Mouse (Mus musculus): Measurements from ENCODE around the gene Tmem253.
"Not testable (repeated sequence)": the region's sequence is repeated elsewhere in the genome, so short reads cannot be mapped to it uniquely, and the experiment has no call there.

GRCm38 (mm10) chr14:52042359-52042758, 26.9 kb downstream of the Tmem253 start, which contains the start of gene Olfr221:
- TF ChIP-seq POLR2AphosphoS2 (IDR thresholded peaks at IDR 0.05; ENCODE audit: insufficient read length, low read depth); E2F4 (IDR thresholded peaks at IDR 0.05; ENCODE audit: insufficient read depth); MAX (IDR thresholded peaks at IDR 0.05; ENCODE audit: low read depth); POLR2A (IDR thresholded peaks at IDR 0.05; ENCODE audit: insufficient read length, low read depth); MYOD1 (IDR thresholded peaks at IDR 0.05; ENCODE audit: control insufficient read depth in 1 of 3, insufficient read length in 2 of 3, low read depth in 2 of 3); TCF12 (IDR thresholded peaks at IDR 0.05; ENCODE audit: insufficient read depth, poor library complexity, severe bottlenecking); MYOG (IDR thresholded peaks at IDR 0.05; ENCODE audit: control insufficient read depth in 1 of 3, insufficient read depth in 1 of 3, insufficient read length in 2 of 3, low read depth in 2 of 3); SRF (IDR thresholded peaks at IDR 0.05; ENCODE audit: control insufficient read depth, insufficient read length, low read depth); USF1 (IDR thresholded peaks at IDR 0.05; ENCODE audit: low read depth); TCF3 (IDR thresholded peaks at IDR 0.05; ENCODE audit: insufficient read length, low read depth); CEBPB (IDR thresholded peaks at IDR 0.05; ENCODE audit: insufficient read depth, poor library complexity, severe bottlenecking); REST (IDR thresholded peaks at IDR 0.05; ENCODE audit: insufficient read depth, insufficient read length): not testable (repeated sequence)
